Mouse (Mus musculus) G1E (cell line): ENCODE data around the gene Mogat1.
"Not testable (repeated sequence)": the region's sequence is repeated elsewhere in the genome, so short reads cannot be mapped to it uniquely, and the experiment has no call there.

Source experiments
- CTCF ChIP-seq: IDR thresholded peaks from 2 replicates; pipeline ENCODE4 v1.5.1; 2012; ENCODE audit warnings: low read depth, low read length, inconsistent platforms, mixed read lengths
- GATA1 ChIP-seq: IDR thresholded peaks from 2 replicates; pipeline ENCODE4 v1.6.1; 2012; ENCODE audit warnings: borderline replicate concordance, low read length, inconsistent platforms, mixed read lengths
- GATA2 ChIP-seq: IDR thresholded peaks from 2 replicates; pipeline ENCODE4 v1.6.1; 2012; ENCODE audit warnings: low read depth, low read length, inconsistent platforms, borderline replicate concordance
- POLR2AphosphoS5 ChIP-seq: IDR thresholded peaks from 2 replicates; pipeline ENCODE4 v1.6.1; 2012; ENCODE audit warnings: low read depth, low read length, inconsistent platforms; ENCODE audit not compliant: insufficient replicate concordance
- TAL1 ChIP-seq: conservative IDR thresholded peaks from 2 replicates; pipeline ENCODE4 v1.6.1; 2012; ENCODE audit warnings: low read depth, low read length, inconsistent platforms, mixed read lengths

- not testable (repeated sequence) for TF ChIP-seq CTCF, GATA1, POLR2AphosphoS5, TAL1, GATA2
Observed at GRCm38 (mm10) chr1:78501856-78502255, 8.9 kb upstream of the Mogat1 start.
